Mouse (Mus musculus) kidney, embryonic 16.5 days (tissue): Measurements from ENCODE around the gene Gpr137. TPM values are rescaled to one million over a fixed set of nuclear protein-coding genes. Genes with fewer than 3 reads are reported as not detected.
"Not testable (repeated sequence)": the region's sequence is repeated elsewhere in the genome, so short reads cannot be mapped to it uniquely, and the experiment has no call there.

Source experiments
- ATAC-seq: fragments of 200-750 bp; cut with Nextera tagmentation; 2 replicates; pipeline ENCODE4 v1.8.0; 2017; ENCODE audit warnings: moderate TSS enrichment; ENCODE audit not compliant: low FRiP score, low TSS enrichment
- H3K27ac ChIP-seq: fragments of 300-500 bp; sonication (generic); 2 replicates; pipeline ENCODE4 v1.5.1; 2014; ENCODE audit warnings: low read length
- H3K27me3 ChIP-seq: fragments of 300-500 bp; sonication (generic); 2 replicates; pipeline ENCODE4 v1.6.1; 2014; ENCODE audit warnings: low read length, control low read depth, mixed read lengths; ENCODE audit not compliant: insufficient read depth
- H3K36me3 ChIP-seq: fragments of 300-500 bp; sonication (generic); 2 replicates; pipeline ENCODE4 v1.6.1; 2014; ENCODE audit warnings: low read length, control low read depth, mixed read lengths; ENCODE audit not compliant: insufficient read depth
- H3K4me1 ChIP-seq: fragments of 300-500 bp; sonication (generic); 2 replicates; pipeline ENCODE4 v1.6.1; 2014; ENCODE audit warnings: low read length, control low read depth, mixed read lengths; ENCODE audit not compliant: insufficient read depth
- H3K4me2 ChIP-seq: fragments of 300-500 bp; sonication (generic); replicated peaks from 2 replicates; pipeline ENCODE4 v1.6.1; 2014; ENCODE audit warnings: low read depth, low read length
- H3K4me3 ChIP-seq: fragments of 300-500 bp; sonication (generic); 2 replicates; pipeline ENCODE4 v1.5.1; 2014; ENCODE audit warnings: mild to moderate bottlenecking, low read length
- H3K9ac ChIP-seq: fragments of 300-500 bp; sonication (generic); replicated peaks from 2 replicates; pipeline ENCODE4 v1.6.1; 2014; ENCODE audit warnings: low read length
- H3K9me3 ChIP-seq: fragments of 300-500 bp; sonication (generic); 2 replicates; pipeline ENCODE4 v1.6.1; 2016; ENCODE audit warnings: low read length, control low read depth
- WGBS: fragments of 180-500 bp; shearing (Covaris S2); extraction: QIAGEN DNeasy Blood & Tissue Kit; methylation state at CpG from one replicate; pipeline ENCODE4 v1.1.7; 2014; 5-methylcytosine and 5-hydroxymethylcytosine counted together
- polyA plus RNA-seq: library from polyadenylated mRNA; unstranded; fragments of >200 nt; fragmentation: Nextera tagmentation; extraction: Ambion mirVana; gene quantifications from 2 replicates; pipeline ENCODE4 v1.2.1, GENCODE M21; 2015

Gpr137 gene
- 29.5 and 30.4 TPM in 2 replicates for polyA plus RNA-seq

- Histone ChIP-seq H3K27me3 (no peaks in the 10 kb centered on the region), H3K4me3 (peak within 1 kb of the TSS; percentile 87), H3K4me1 (peaks cover 28% of the 10 kb centered on the region), H3K4me2 (peak within 1 kb of the TSS; percentile 98), H3K27ac (peak within 1 kb of the TSS; percentile 97), H3K9ac (peak within 1 kb of the TSS; percentile 96), H3K36me3 (no peaks in the 10 kb centered on the region), H3K9me3 (no peaks in the 10 kb centered on the region)
- under 1% methylated on average over 27 of the region's 27 CpGs for WGBS
- ATAC-seq = peak; percentile 92
Measured at GRCm38 (mm10) chr19:6942249-6942691, at the start of gene Gpr137. Gene Gpr137 (minus strand): TSS chr19:6942480.

- ATAC-seq = not testable (repeated sequence)
Measured at GRCm38 (mm10) chr19:6991166-6991565, 48.9 kb upstream of the Gpr137 start.

GRCm38 (mm10) chr19:6990712-6991111 is 48.4 kb upstream of the Gpr137 start:
- no peaks in the 10 kb centered on the region for H3K9me3 ChIP-seq
- 90% methylated on average over 6 of the region's 6 CpGs for WGBS

More at GRCm38 (mm10) chr19:6991166-6991565, 48.9 kb upstream of the Gpr137 start:
- H3K4me1 ChIP-seq = peaks cover 43% of the 10 kb centered on the region
- not testable (repeated sequence) for H3K4me2 ChIP-seq, H3K4me3 ChIP-seq, H3K27ac ChIP-seq, H3K27me3 ChIP-seq, H3K9ac ChIP-seq, H3K9me3 ChIP-seq, H3K36me3 ChIP-seq
- 87% methylated on average over 6 of the region's 6 CpGs for WGBS

GRCm38 (mm10) chr19:6989251-6989650 is 47.0 kb upstream of the Gpr137 start:
- Histone ChIP-seq H3K36me3 (peaks cover 14% of the 10 kb centered on the region), H3K4me2 (no peak overlapping the region), H3K9ac (no peak overlapping the region), H3K4me1 (peaks cover 35% of the 10 kb centered on the region), H3K27me3 (no peaks in the 10 kb centered on the region), H3K27ac (no peak overlapping the region), H3K9me3 (no peaks in the 10 kb centered on the region), H3K4me3 (no peak overlapping the region)
- 90% methylated on average over 8 of the region's 8 CpGs for WGBS
- ATAC-seq = no peak

More at GRCm38 (mm10) chr19:6990712-6991111, 48.4 kb upstream of the Gpr137 start:
- H3K4me3 ChIP-seq = no peak overlapping the region
- no peak overlapping the region for H3K27ac ChIP-seq
- no peaks in the 10 kb centered on the region for H3K27me3 ChIP-seq
- no peak for ATAC-seq
- no peak overlapping the region for H3K9ac ChIP-seq
- peaks cover 47% of the 10 kb centered on the region for H3K4me1 ChIP-seq
- peaks cover 3% of the 10 kb centered on the region; the same call in 1 of the 2 replicates for H3K36me3 ChIP-seq
- H3K4me2 ChIP-seq = no peak overlapping the region

GRCm38 (mm10) chr19:6987904-6988285 is 45.6 kb upstream of the Gpr137 start:
- 4% methylated on average over 8 of the region's 8 CpGs for WGBS
- Histone ChIP-seq H3K4me2 (peak overlapping the region; percentile 77), H3K9ac (peak overlapping the region; percentile 93), H3K4me1 (peaks cover 28% of the 10 kb centered on the region), H3K27me3 (no peaks in the 10 kb centered on the region), H3K36me3 (peaks cover 18% of the 10 kb centered on the region), H3K27ac (peak overlapping the region; percentile 79), H3K4me3 (peak overlapping the region; percentile 81), H3K9me3 (no peaks in the 10 kb centered on the region)
- no peak for ATAC-seq

- H3K27ac ChIP-seq = peak within 1 kb of the TSS; percentile 79
- H3K9ac ChIP-seq = peak within 1 kb of the TSS; percentile 93
- H3K9me3 ChIP-seq = no peaks in the 10 kb centered on the region
- peaks cover 27% of the 10 kb centered on the region for H3K4me1 ChIP-seq
- peak; percentile 44 for ATAC-seq
- peaks cover 22% of the 10 kb centered on the region for H3K36me3 ChIP-seq
- H3K4me3 ChIP-seq = peak within 1 kb of the TSS; percentile 81
- under 1% methylated on average over 60 of the region's 85 CpGs for WGBS
- no peaks in the 10 kb centered on the region for H3K27me3 ChIP-seq
- peak within 1 kb of the TSS; percentile 77 for H3K4me2 ChIP-seq
Measured at GRCm38 (mm10) chr19:6987061-6987903, 45.0 kb upstream of the Gpr137 start, which contains the start of gene Vegfb. Gene Vegfb (minus strand): TSS chr19:6987651.

- peak overlapping the region; percentile 77 for H3K4me2 ChIP-seq
- no peak for ATAC-seq
- WGBS = 84% methylated on average over 10 of the region's 10 CpGs
- peak overlapping the region; percentile 93 for H3K9ac ChIP-seq
- no peaks in the 10 kb centered on the region for H3K9me3 ChIP-seq
- peaks cover 25% of the 10 kb centered on the region for H3K4me1 ChIP-seq
- H3K27me3 ChIP-seq = no peaks in the 10 kb centered on the region
- H3K4me3 ChIP-seq = peak overlapping the region; percentile 81
- no peak overlapping the region for H3K27ac ChIP-seq
- H3K36me3 ChIP-seq = peaks cover 26% of the 10 kb centered on the region
Measured at GRCm38 (mm10) chr19:6985951-6986708, 43.9 kb upstream of the Gpr137 start.

GRCm38 (mm10) chr19:6985300-6985699 is 43.0 kb upstream of the Gpr137 start:
- Histone ChIP-seq H3K9me3 (no peaks in the 10 kb centered on the region), H3K36me3 (peaks cover 26% of the 10 kb centered on the region), H3K27ac (no peak overlapping the region), H3K4me1 (peaks cover 29% of the 10 kb centered on the region), H3K4me3 (no peak overlapping the region), H3K27me3 (no peaks in the 10 kb centered on the region), H3K9ac (no peak overlapping the region), H3K4me2 (no peak overlapping the region)
- ATAC-seq = no peak
- 83% methylated on average over 19 of the region's 19 CpGs for WGBS

GRCm38 (mm10) chr19:6983621-6984020 is 41.3 kb upstream of the Gpr137 start:
- Histone ChIP-seq H3K9ac (no peak overlapping the region), H3K9me3 (no peaks in the 10 kb centered on the region), H3K27me3 (no peaks in the 10 kb centered on the region), H3K27ac (no peak overlapping the region), H3K4me1 (peaks cover 35% of the 10 kb centered on the region), H3K36me3 (peaks cover 22% of the 10 kb centered on the region), H3K4me2 (no peak overlapping the region), H3K4me3 (no peak overlapping the region)
- no peak for ATAC-seq
- WGBS = 90% methylated on average over 5 of the region's 5 CpGs
